Mouse (Mus musculus) gastrocnemius, postnatal 14 days (tissue): ENCODE measurements around the gene Vmn1r35. TPM values are rescaled to one million over a fixed set of nuclear protein-coding genes. Genes with fewer than 3 reads are reported as not detected.
"Not testable (repeated sequence)": the region's sequence is repeated elsewhere in the genome, so short reads cannot be mapped to it uniquely, and the experiment has no call there.

Source experiments
- DNase-seq: peaks from one replicate; pipeline ENCODE4 v3.0.0; 2021; ENCODE audit warnings: mixed read lengths
- intact Hi-C: fragments of 180-260 bp; cut with DNase I; formaldehyde crosslinking; loops from one replicate; pipeline ENCODE4 v1.15.1; 2025; ENCODE audit warnings: low total_unique reads
- long read RNA-seq, 2 experiments: library from polyadenylated mRNA; stranded (forward); transcript quantifications; one replicate each; pipeline ENCODE4 v2.0.0; 2021
- total RNA-seq, 2 experiments: library from RNA; stranded (reverse); gene quantifications; 2 replicates each; pipeline ENCODE4 v1.2.3; 2021

Gene Vmn1r35
- not detected for total RNA-seq
- long read RNA-seq, experiment 1, result 0 reads
- long read RNA-seq, experiment 2, result 0 reads

GRCm38 (mm10) chr6:66685806-66686205, at the start of gene Vmn1r35:
TSS of gene Vmn1r35 (minus strand) at chr6:66685906.
- intact Hi-C loops, result no loop called here
- no peak for DNase-seq

DNA sequence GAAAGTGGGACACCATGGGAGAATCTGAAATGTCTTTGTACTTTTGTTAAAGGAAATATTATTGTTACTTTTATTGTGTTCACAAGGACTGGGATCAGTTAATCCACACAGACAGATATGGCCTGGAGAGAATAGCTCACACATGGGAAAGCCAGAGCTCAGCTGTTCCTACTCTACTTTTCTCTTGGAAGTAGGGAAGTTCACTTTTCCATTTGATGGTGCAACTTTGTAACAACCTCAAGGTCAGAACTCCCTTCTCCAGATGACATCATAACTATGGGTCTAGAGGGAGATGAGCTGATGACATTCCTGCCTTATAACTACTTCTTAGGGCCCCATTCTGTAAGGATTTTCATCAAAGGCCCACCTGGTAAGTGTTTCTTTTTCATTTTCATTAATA, 43.4 kb upstream of the Vmn1r35 start, which contains the start of gene Vmn1r37:
Gene Vmn1r37, plus strand, starts transcription at position 301 of the 400 bp plus-strand sequence.
- DNase-seq, intact Hi-C loops: not testable (repeated sequence)

DNA sequence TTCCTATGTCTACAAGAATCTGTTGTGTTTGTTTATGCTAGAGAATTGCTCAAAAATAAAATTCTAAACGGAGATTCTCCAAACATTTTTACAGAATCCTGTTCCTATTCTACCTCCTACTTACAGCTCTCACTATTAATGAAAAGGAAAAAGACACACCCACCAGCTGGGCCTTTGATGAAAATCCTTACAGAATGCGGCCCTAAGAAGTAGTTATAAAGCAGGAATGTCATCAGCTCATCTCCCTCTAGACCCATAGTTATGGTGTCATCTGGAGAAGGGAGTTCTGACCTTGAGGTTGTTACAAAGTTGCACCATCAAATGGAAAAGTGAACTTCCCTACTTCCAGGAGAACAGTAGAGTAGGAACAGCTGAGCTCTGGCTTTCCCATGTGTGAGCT, 33.4 kb upstream of the Vmn1r35 start, which contains the start of gene Vmn1r36:
Gene Vmn1r36, minus strand, starts transcription at position 101 of the 400 bp plus-strand sequence.
- intact Hi-C loops, result not testable (repeated sequence)

GRCm38 (mm10) chr6:66713854-66714253, 28.1 kb upstream of the Vmn1r35 start:
- DNase-seq, result no peak
- intact Hi-C loops, result no loop called here

More for the DNA sequence above, 33.4 kb upstream of the Vmn1r35 start, which contains the start of gene Vmn1r36:
- not testable (repeated sequence) for DNase-seq

- intact Hi-C loops, result no loop called here
- DNase-seq, result no peak
These were observed 23.2 kb upstream of the Vmn1r35 start for GRCm38 (mm10) chr6:66708901-66709300.

GRCm38 (mm10) chr6:66643779-66644178, 41.9 kb downstream of the Vmn1r35 start, which contains the start of gene Vmn1r34:
TSS of gene Vmn1r34 (minus strand) at chr6:66643879.
- DNase-seq, result no peak
- intact Hi-C loops, result no loop called here

Other genes with a start within 250 kb of the Vmn1r35 start
- gene Mad2l1, start 150.5 kb downstream of the Vmn1r35 start, total RNA-seq, result 1 to 10 TPM; 3.8 to 4.1 TPM
- not detected for gene Vmn1r32, start 125.8 kb downstream of the Vmn1r35 start, total RNA-seq
- gene Vmn1r33, start 67.6 kb downstream of the Vmn1r35 start, total RNA-seq, result not detected
- gene Vmn1r34, start 42.0 kb downstream of the Vmn1r35 start, total RNA-seq, result not detected
- gene Vmn1r36, start 33.3 kb upstream of the Vmn1r35 start, total RNA-seq, result not detected
- not detected for gene Vmn1r37, start 43.5 kb upstream of the Vmn1r35 start, total RNA-seq
- not detected for gene Vmn1r38, start 96.7 kb upstream of the Vmn1r35 start, total RNA-seq
- not detected for gene Vmn1r39, start 124.7 kb upstream of the Vmn1r35 start, total RNA-seq
- 10 to 100 TPM; 34.3 to 35.0 TPM for gene Gng12, start 210.5 kb upstream of the Vmn1r35 start, total RNA-seq